Mouse (Mus musculus): ENCODE measurements around the gene Adra1b.

GRCm38 (mm10) chr11:43747233-43748226, 153.5 kb downstream of the Adra1b start, which contains the start of gene Ttc1:
- no peak for TF ChIP-seq TAL1 (IDR thresholded peaks at IDR 0.05; ENCODE audit: low read length)
- no peak for TF ChIP-seq GATA1 (IDR thresholded peaks at IDR 0.05; ENCODE audit: low read length)
